Mouse (Mus musculus): ENCODE measurements around the gene Tmem39a.
A peak's percentile ranks its signal among the peaks of the same experiment; 100 is the strongest.

Tmem39a gene

GRCm38 (mm10) chr16:38636682-38637081 lies 78.2 kb downstream of the Tmem39a start:
- peak; percentile 70 for DNase-seq

GRCm38 (mm10) chr16:38637085-38637484 lies 78.6 kb downstream of the Tmem39a start:
- DNase-seq: peak; percentile 28

Data from thymus, postnatal 4 days (tissue).